Mouse (Mus musculus): ENCODE data around the gene Gm17482. TPM values are rescaled to one million over a fixed set of nuclear protein-coding genes. Genes with fewer than 3 reads are reported as not detected.

Gene Gm17482
- polyA plus RNA-seq, 1 experiment from 2014 or later: not detected

GRCm38 (mm10) chr6:115278086-115278485 lies 50.9 kb downstream of the Gm17482 start:
- H3K4me1 ChIP-seq (replicated peaks): no peaks in the 10 kb centered on the region
- ATAC-seq (ENCODE audit: low FRiP score): no peak
- H3K27ac ChIP-seq: no peak overlapping the region
- H3K9me3 ChIP-seq: no peaks in the 10 kb centered on the region
- H3K27me3 ChIP-seq: no peaks in the 10 kb centered on the region
- H3K4me2 ChIP-seq: no peak overlapping the region
- H3K4me3 ChIP-seq: no peak overlapping the region
- WGBS: 80% methylated on average over 8 of the region's 8 CpGs
- H3K9ac ChIP-seq: no peak overlapping the region
- H3K36me3 ChIP-seq: peaks cover 16% of the 10 kb centered on the region

GRCm38 (mm10) chr6:115279639-115280038 lies 52.5 kb downstream of the Gm17482 start:
- no peaks in the 10 kb centered on the region for H3K9me3 ChIP-seq
- H3K9ac ChIP-seq: no peak overlapping the region
- no peak overlapping the region for H3K27ac ChIP-seq
- no peaks in the 10 kb centered on the region for H3K4me1 ChIP-seq (replicated peaks)
- H3K36me3 ChIP-seq: peaks cover 10% of the 10 kb centered on the region
- no peak overlapping the region for H3K4me3 ChIP-seq
- WGBS: 67% methylated on average over 2 of the region's 2 CpGs
- no peaks in the 10 kb centered on the region for H3K27me3 ChIP-seq
- no peak overlapping the region for H3K4me2 ChIP-seq
- no peak for ATAC-seq (ENCODE audit: low FRiP score)

- H3K9me3 ChIP-seq: no peaks in the 10 kb centered on the region
- no peak overlapping the region for H3K9ac ChIP-seq
- no peak overlapping the region for H3K27ac ChIP-seq
- no peak overlapping the region for H3K4me3 ChIP-seq
- 88% methylated on average over 2 of the region's 2 CpGs for WGBS
- H3K27me3 ChIP-seq: no peaks in the 10 kb centered on the region
- no peak overlapping the region for H3K4me2 ChIP-seq
- H3K36me3 ChIP-seq: peaks cover 10% of the 10 kb centered on the region
- H3K4me1 ChIP-seq (replicated peaks): no peaks in the 10 kb centered on the region
- ATAC-seq (ENCODE audit: low FRiP score): no peak
Measured at GRCm38 (mm10) chr6:115284153-115284552, 57.0 kb downstream of the Gm17482 start.

GRCm38 (mm10) chr6:115286441-115286840 lies 59.3 kb downstream of the Gm17482 start:
- WGBS: 91% methylated on average over 6 of the region's 6 CpGs
- H3K36me3 ChIP-seq: peaks cover 4% of the 10 kb centered on the region; the same call in 1 of the 2 replicates
- no peaks in the 10 kb centered on the region for H3K9me3 ChIP-seq
- H3K27ac ChIP-seq: no peak overlapping the region
- H3K4me3 ChIP-seq: no peak overlapping the region
- H3K9ac ChIP-seq: no peak overlapping the region
- ATAC-seq (ENCODE audit: low FRiP score): no peak
- no peak overlapping the region for H3K4me2 ChIP-seq
- no peaks in the 10 kb centered on the region for H3K27me3 ChIP-seq
- H3K4me1 ChIP-seq (replicated peaks): no peaks in the 10 kb centered on the region; the same call in 1 of the 2 replicates

GRCm38 (mm10) chr6:115288223-115288622 lies 61.1 kb downstream of the Gm17482 start:
- no peaks in the 10 kb centered on the region for H3K27me3 ChIP-seq
- ATAC-seq (ENCODE audit: low FRiP score): no peak
- H3K4me1 ChIP-seq (replicated peaks): no peaks in the 10 kb centered on the region; the same call in 1 of the 2 replicates
- no peak overlapping the region for H3K4me3 ChIP-seq
- H3K4me2 ChIP-seq: no peak overlapping the region
- H3K9ac ChIP-seq: no peak overlapping the region
- H3K27ac ChIP-seq: no peak overlapping the region
- 95% methylated on average over 3 of the region's 3 CpGs for WGBS
- no peaks in the 10 kb centered on the region for H3K36me3 ChIP-seq
- H3K9me3 ChIP-seq: no peaks in the 10 kb centered on the region

- 45% methylated on average over 5 of the region's 5 CpGs for WGBS
- Histone ChIP-seq H3K9ac (no peak overlapping the region), H3K36me3 (no peaks in the 10 kb centered on the region), H3K27ac (no peak overlapping the region), H3K4me1 (replicated peaks) (no peaks in the 10 kb centered on the region; the same call in 1 of the 2 replicates), H3K4me3 (no peak overlapping the region), H3K9me3 (no peaks in the 10 kb centered on the region), H3K4me2 (no peak overlapping the region), H3K27me3 (no peaks in the 10 kb centered on the region)
- ATAC-seq (ENCODE audit: low FRiP score): no peak
Measured at GRCm38 (mm10) chr6:115290561-115290960, 63.4 kb downstream of the Gm17482 start.

GRCm38 (mm10) chr6:115291068-115291467 lies 63.9 kb downstream of the Gm17482 start:
- Histone ChIP-seq H3K27me3 (no peaks in the 10 kb centered on the region), H3K36me3 (no peaks in the 10 kb centered on the region), H3K4me2 (no peak overlapping the region), H3K9ac (no peak overlapping the region), H3K4me1 (replicated peaks) (no peaks in the 10 kb centered on the region; the same call in 1 of the 2 replicates), H3K9me3 (no peaks in the 10 kb centered on the region), H3K4me3 (no peak overlapping the region), H3K27ac (no peak overlapping the region)
- WGBS: 85% methylated on average over 2 of the region's 2 CpGs
- ATAC-seq (ENCODE audit: low FRiP score): no peak

- no peak overlapping the region for H3K4me2 ChIP-seq
- H3K4me1 ChIP-seq (replicated peaks): no peaks in the 10 kb centered on the region; the same call in 1 of the 2 replicates
- H3K27me3 ChIP-seq: no peaks in the 10 kb centered on the region
- no peak for ATAC-seq (ENCODE audit: low FRiP score)
- H3K36me3 ChIP-seq: no peaks in the 10 kb centered on the region
- no peak overlapping the region for H3K4me3 ChIP-seq
- no peak overlapping the region for H3K27ac ChIP-seq
- WGBS: 93% methylated on average over 6 of the region's 6 CpGs
- no peaks in the 10 kb centered on the region for H3K9me3 ChIP-seq
- no peak overlapping the region for H3K9ac ChIP-seq
Measured at GRCm38 (mm10) chr6:115291823-115292222, 64.7 kb downstream of the Gm17482 start.

GRCm38 (mm10) chr6:115292621-115293020 lies 65.5 kb downstream of the Gm17482 start:
- Histone ChIP-seq H3K4me3 (no peak overlapping the region), H3K27me3 (no peaks in the 10 kb centered on the region), H3K4me2 (no peak overlapping the region), H3K9ac (no peak overlapping the region), H3K27ac (no peak overlapping the region), H3K9me3 (no peaks in the 10 kb centered on the region), H3K36me3 (no peaks in the 10 kb centered on the region), H3K4me1 (replicated peaks) (no peaks in the 10 kb centered on the region; the same call in 1 of the 2 replicates)
- 84% methylated on average over 6 of the region's 6 CpGs for WGBS
- ATAC-seq (ENCODE audit: low FRiP score): no peak

- H3K27me3 ChIP-seq: no peaks in the 10 kb centered on the region
- WGBS: 85% methylated on average over 2 of the region's 2 CpGs
- H3K9ac ChIP-seq: no peak overlapping the region
- H3K36me3 ChIP-seq: no peaks in the 10 kb centered on the region
- H3K4me3 ChIP-seq: no peak overlapping the region
- H3K4me1 ChIP-seq (replicated peaks): no peaks in the 10 kb centered on the region; the same call in 1 of the 2 replicates
- H3K9me3 ChIP-seq: no peaks in the 10 kb centered on the region
- H3K27ac ChIP-seq: no peak overlapping the region
- H3K4me2 ChIP-seq: no peak overlapping the region
- no peak for ATAC-seq (ENCODE audit: low FRiP score)
Measured at GRCm38 (mm10) chr6:115293877-115294276, 66.7 kb downstream of the Gm17482 start.

- Histone ChIP-seq H3K27ac (no peak overlapping the region), H3K4me1 (replicated peaks) (no peaks in the 10 kb centered on the region), H3K27me3 (no peaks in the 10 kb centered on the region), H3K9me3 (no peaks in the 10 kb centered on the region), H3K36me3 (no peaks in the 10 kb centered on the region), H3K4me3 (no peak overlapping the region), H3K4me2 (no peak overlapping the region), H3K9ac (no peak overlapping the region)
- 84% methylated on average over 2 of the region's 2 CpGs for WGBS
- ATAC-seq (ENCODE audit: low FRiP score): no peak
Measured at GRCm38 (mm10) chr6:115307134-115307533, 80.0 kb downstream of the Gm17482 start.
